Mouse (Mus musculus) stomach, embryonic 14.5 days (tissue): Measurements from ENCODE around the gene Krt39. TPM values are rescaled to one million over a fixed set of nuclear protein-coding genes. Genes with fewer than 3 reads are reported as not detected.

Source experiments
- ATAC-seq: fragments of 200-750 bp; cut with Nextera tagmentation; 2 replicates; pipeline ENCODE4 v1.8.0; 2017; ENCODE audit warnings: low read depth, moderate TSS enrichment; ENCODE audit not compliant: insufficient number of reproducible peaks, insufficient read depth, low FRiP score
- H3K27ac ChIP-seq: fragments of 300-500 bp; sonication (generic); 2 replicates; pipeline ENCODE4 v1.5.1; 2014; ENCODE audit warnings: mild to moderate bottlenecking, low read length, moderate library complexity, mixed read lengths
- H3K27me3 ChIP-seq: fragments of 300-500 bp; sonication (generic); 2 replicates; pipeline ENCODE4 v1.6.1; 2014; ENCODE audit warnings: low read length, control low read depth, mixed read lengths; ENCODE audit not compliant: control insufficient read depth, insufficient read depth
- H3K36me3 ChIP-seq: fragments of 300-500 bp; sonication (generic); 2 replicates; pipeline ENCODE4 v1.6.1; 2014; ENCODE audit warnings: mild to moderate bottlenecking, control low read depth, low read length, moderate library complexity, mixed read lengths; ENCODE audit not compliant: control insufficient read depth, insufficient read depth
- H3K4me1 ChIP-seq: fragments of 300-500 bp; sonication (generic); 2 replicates; pipeline ENCODE4 v1.6.1; 2014; ENCODE audit warnings: low read length, control low read depth, mixed read lengths; ENCODE audit not compliant: control insufficient read depth, insufficient read depth
- H3K4me2 ChIP-seq: fragments of 300-500 bp; sonication (generic); replicated peaks from 2 replicates; pipeline ENCODE4 v1.6.1; 2014; ENCODE audit warnings: low read depth, low read length, control low read depth
- H3K4me3 ChIP-seq: fragments of 300-500 bp; sonication (generic); 2 replicates; pipeline ENCODE4 v1.5.1; 2014; ENCODE audit warnings: low read depth, low read length, control low read depth
- H3K9ac ChIP-seq: fragments of 300-500 bp; sonication (generic); replicated peaks from 2 replicates; pipeline ENCODE4 v1.6.1; 2014; ENCODE audit warnings: low read depth, mild to moderate bottlenecking, control low read depth, low read length, moderate library complexity, mixed read lengths
- H3K9me3 ChIP-seq: fragments of 300-500 bp; sonication (generic); 2 replicates; pipeline ENCODE4 v1.6.1; 2016; ENCODE audit warnings: low read depth, low read length, control low read depth; ENCODE audit not compliant: control insufficient read depth
- WGBS: fragments of 180-500 bp; shearing (Covaris S2); extraction: QIAGEN DNeasy Blood & Tissue Kit; methylation state at CpG from one replicate; pipeline ENCODE4 v1.1.7; 2014; 5-methylcytosine and 5-hydroxymethylcytosine counted together
- polyA plus RNA-seq: library from polyadenylated mRNA; unstranded; fragments of >200 nt; fragmentation: Nextera tagmentation; extraction: Ambion mirVana; gene quantifications from 2 replicates; pipeline ENCODE4 v1.2.1, GENCODE M21; 2014

Krt39 gene
- polyA plus RNA-seq, 1 experiment from 2014 or later = not detected

DNA sequence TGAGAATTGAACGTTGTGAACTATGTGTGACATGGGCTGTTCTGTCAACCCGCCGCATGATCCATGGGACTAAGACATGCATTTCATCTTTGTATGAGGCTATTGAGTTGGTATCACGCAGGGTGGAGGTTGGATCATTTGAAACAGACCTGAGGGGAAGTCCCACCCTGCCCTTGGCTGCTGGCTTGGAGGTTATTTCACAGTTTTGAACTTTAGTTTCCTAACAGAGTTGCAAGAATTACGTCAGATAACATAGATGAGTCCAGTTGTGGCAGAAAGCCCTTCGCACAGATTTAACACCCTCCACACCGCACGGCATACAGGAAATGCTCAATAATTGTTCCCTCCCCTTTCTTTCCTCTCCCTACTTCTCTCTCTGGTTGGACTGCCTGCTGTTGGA lies 30.1 kb downstream of the Krt39 start:
- Histone ChIP-seq H3K36me3 (no peaks in the 10 kb centered on the region), H3K4me1 (0 out of 2 replicates have a peak, but pooled peaks cover 9% of the 10 kb centered on the region), H3K27me3 (no peaks in the 10 kb centered on the region), H3K4me3 (no peak overlapping the region), H3K9ac (no peak overlapping the region), H3K4me2 (no peak overlapping the region), H3K27ac (peak overlapping the region; percentile 15; the same call in 1 of the 2 replicates), H3K9me3 (no peaks in the 10 kb centered on the region)
- no peak for ATAC-seq
- WGBS = 72% methylated on average over 8 of the region's 8 CpGs

DNA sequence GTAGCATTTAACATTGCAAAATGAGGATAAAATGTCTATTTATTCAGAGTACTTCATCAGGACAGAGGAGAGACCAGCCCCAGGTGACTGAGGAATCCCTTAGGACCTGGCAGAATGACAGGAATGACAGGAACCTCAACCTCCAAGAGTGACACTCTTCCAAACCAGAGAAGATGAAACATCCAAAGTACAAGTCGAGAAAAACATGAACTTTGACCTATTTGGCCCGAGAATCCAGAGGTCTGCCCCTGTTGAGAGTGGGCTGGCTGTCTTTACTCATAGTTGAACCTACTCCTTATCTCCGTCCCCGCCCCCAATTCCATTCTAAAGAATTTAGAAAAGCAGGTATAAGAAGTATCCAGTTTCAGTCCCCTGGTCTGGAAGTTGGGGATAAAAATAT lies 30.5 kb downstream of the Krt39 start:
- no peak overlapping the region for H3K9ac ChIP-seq
- H3K4me1 ChIP-seq = 0 out of 2 replicates have a peak, but pooled peaks cover 9% of the 10 kb centered on the region
- no peaks in the 10 kb centered on the region for H3K36me3 ChIP-seq
- H3K4me3 ChIP-seq = no peak overlapping the region
- WGBS = 39% methylated on average over 4 of the region's 4 CpGs
- H3K9me3 ChIP-seq = no peaks in the 10 kb centered on the region
- H3K4me2 ChIP-seq = no peak overlapping the region
- no peak overlapping the region; the same call in 1 of the 2 replicates for H3K27ac ChIP-seq
- H3K27me3 ChIP-seq = no peaks in the 10 kb centered on the region
- no peak for ATAC-seq

DNA sequence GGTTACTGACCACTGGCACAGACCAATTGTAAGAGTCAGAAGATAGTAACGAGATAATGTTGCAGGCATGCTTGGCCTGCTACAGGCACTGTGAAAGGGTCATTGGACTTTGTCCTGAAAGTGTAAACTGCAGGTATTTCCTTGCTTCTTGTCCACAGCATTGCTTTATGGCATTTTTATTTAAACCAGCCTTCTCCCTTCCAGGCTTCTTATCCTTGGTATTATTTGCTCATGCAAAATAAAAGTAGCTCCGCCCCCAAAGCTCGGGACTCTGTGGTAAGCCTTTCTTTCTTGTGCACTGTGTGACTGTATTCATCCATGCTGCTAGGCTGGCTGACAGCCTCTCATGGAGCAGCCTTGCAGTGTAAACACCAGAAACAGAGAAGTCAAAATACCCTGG lies 31.9 kb downstream of the Krt39 start:
- Histone ChIP-seq H3K36me3 (no peaks in the 10 kb centered on the region), H3K9ac (no peak overlapping the region), H3K27ac (peak overlapping the region; percentile 87), H3K27me3 (no peaks in the 10 kb centered on the region), H3K4me1 (0 out of 2 replicates have a peak, but pooled peaks cover 9% of the 10 kb centered on the region), H3K4me3 (no peak overlapping the region), H3K4me2 (no peak overlapping the region), H3K9me3 (no peaks in the 10 kb centered on the region)
- ATAC-seq = peak; percentile 79
- 53% methylated on average over 3 of the region's 3 CpGs for WGBS

DNA sequence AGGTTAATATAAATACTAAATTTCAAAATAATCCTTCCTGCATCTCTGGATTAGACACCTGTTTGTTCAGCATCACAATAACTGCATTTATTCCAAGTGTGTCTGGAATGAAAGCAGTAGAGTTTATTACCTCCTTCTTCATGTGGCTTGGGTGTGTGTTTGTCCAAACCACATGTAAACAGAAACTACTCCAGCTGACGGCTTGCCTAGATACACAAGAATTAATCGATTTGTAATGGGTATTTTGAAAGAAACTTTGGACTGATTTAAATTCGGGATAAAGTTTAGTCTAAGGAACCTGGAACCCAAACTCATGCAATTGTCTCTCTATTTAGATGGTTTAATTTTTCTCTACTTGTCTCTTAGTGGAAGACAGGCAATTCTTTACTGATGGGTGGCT lies 46.2 kb downstream of the Krt39 start:
- H3K4me2 ChIP-seq = no peak overlapping the region
- no peaks in the 10 kb centered on the region for H3K27me3 ChIP-seq
- H3K9ac ChIP-seq = no peak overlapping the region
- 73% methylated on average over 3 of the region's 3 CpGs for WGBS
- H3K4me1 ChIP-seq = no peaks in the 10 kb centered on the region
- H3K9me3 ChIP-seq = no peaks in the 10 kb centered on the region
- ATAC-seq = no peak
- H3K36me3 ChIP-seq = no peaks in the 10 kb centered on the region
- H3K27ac ChIP-seq = no peak overlapping the region
- no peak overlapping the region for H3K4me3 ChIP-seq

DNA sequence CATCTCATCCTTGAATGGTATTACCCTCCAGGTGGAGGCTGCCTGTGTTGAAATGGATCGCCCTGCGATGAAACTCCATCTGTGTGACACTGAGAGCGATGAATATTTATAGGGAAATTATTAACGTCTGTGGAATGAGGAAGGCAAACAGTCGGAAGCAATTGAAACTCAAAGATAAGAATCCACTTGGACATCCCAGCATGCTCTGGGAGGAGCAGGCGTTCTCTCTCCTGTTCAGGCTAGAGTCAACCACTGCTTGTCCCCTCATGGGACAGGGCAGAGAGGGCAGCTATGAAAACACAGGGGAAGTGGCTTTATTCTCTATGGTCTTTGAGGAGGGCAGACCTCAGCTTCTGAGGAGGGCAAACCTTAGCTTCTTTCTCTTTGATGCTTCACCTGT lies 47.7 kb downstream of the Krt39 start:
- no peaks in the 10 kb centered on the region for H3K4me1 ChIP-seq
- 46% methylated on average over 6 of the region's 6 CpGs for WGBS
- H3K4me3 ChIP-seq = no peak overlapping the region
- ATAC-seq = no peak
- no peak overlapping the region for H3K4me2 ChIP-seq
- H3K36me3 ChIP-seq = no peaks in the 10 kb centered on the region
- no peak overlapping the region for H3K27ac ChIP-seq
- no peaks in the 10 kb centered on the region for H3K27me3 ChIP-seq
- no peaks in the 10 kb centered on the region for H3K9me3 ChIP-seq
- no peak overlapping the region for H3K9ac ChIP-seq

DNA sequence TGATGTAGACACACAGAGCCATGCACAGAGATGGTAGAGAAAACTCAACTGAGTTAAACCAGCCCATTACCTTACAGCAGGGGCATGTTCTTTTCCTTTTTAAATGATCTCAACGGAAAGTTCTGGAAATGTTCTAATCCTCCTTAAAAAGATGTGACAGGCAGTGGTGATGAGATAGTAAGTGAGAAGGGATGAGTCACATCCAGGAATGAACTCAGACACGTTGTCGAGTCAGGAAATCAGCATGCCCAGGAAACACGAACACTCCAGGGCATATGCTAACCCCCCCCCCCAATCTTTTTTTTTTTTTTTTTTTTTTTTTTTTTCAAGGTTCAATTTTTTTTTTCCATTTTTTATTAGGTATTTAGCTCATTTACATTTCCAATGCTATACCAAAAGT lies 48.7 kb downstream of the Krt39 start:
- no peaks in the 10 kb centered on the region for H3K9me3 ChIP-seq
- no peak overlapping the region for H3K9ac ChIP-seq
- ATAC-seq = no peak
- H3K4me3 ChIP-seq = no peak overlapping the region
- H3K27me3 ChIP-seq = no peaks in the 10 kb centered on the region
- no peak overlapping the region for H3K4me2 ChIP-seq
- WGBS = 79% methylated on average over 4 of the region's 4 CpGs
- no peaks in the 10 kb centered on the region for H3K4me1 ChIP-seq
- H3K27ac ChIP-seq = no peak overlapping the region
- H3K36me3 ChIP-seq = no peaks in the 10 kb centered on the region

DNA sequence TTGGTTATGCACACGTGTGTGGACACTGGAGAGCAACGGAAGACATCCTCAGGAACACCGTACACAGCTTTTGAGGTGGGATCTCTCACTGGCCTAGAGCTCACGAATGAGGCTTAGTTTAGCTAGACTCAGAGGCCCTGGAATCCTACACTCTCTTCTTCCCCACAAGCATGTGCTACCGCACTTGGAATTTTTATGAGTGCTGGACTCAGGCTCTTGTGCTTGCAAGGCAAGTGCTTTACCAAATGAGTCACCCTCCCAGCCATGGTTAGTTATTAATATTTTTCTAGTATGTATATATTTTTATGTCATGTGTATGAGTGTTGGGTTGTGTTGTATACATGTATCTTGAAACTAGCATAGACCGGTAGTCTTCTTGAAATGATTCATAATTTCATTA lies 49.2 kb downstream of the Krt39 start:
- Histone ChIP-seq H3K9ac (no peak overlapping the region), H3K4me2 (no peak overlapping the region), H3K9me3 (no peaks in the 10 kb centered on the region), H3K36me3 (no peaks in the 10 kb centered on the region), H3K4me1 (no peaks in the 10 kb centered on the region), H3K27ac (no peak overlapping the region), H3K27me3 (no peaks in the 10 kb centered on the region), H3K4me3 (no peak overlapping the region)
- ATAC-seq = no peak
- WGBS = 91% methylated on average over 6 of the region's 6 CpGs

DNA sequence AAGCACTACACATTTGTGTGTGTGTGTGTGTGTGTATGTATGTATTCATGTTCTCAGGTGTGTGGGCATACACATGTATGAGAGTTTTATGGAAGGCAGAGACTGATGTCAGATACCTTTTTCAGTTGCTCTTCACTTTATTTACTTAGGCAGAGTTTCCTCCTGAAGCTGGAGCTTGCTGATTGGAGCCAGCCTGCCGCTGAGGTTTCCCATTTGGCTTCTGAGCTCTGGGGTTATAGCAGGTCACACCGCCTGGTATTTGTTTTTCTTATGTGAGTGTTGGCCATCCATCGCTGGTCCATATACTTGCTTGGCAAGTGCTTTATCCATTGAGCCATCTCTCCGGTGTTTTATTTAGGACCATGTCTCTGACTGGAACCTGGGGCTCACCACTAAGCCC lies 51.9 kb downstream of the Krt39 start:
- WGBS = 27% methylated on average over 4 of the region's 4 CpGs
- H3K9me3 ChIP-seq = no peaks in the 10 kb centered on the region
- no peaks in the 10 kb centered on the region for H3K36me3 ChIP-seq
- H3K9ac ChIP-seq = no peak overlapping the region
- H3K4me3 ChIP-seq = no peak overlapping the region
- no peak overlapping the region for H3K27ac ChIP-seq
- no peaks in the 10 kb centered on the region for H3K27me3 ChIP-seq
- H3K4me2 ChIP-seq = no peak overlapping the region
- no peak for ATAC-seq
- 0 out of 2 replicates have a peak, but pooled peaks cover 5% of the 10 kb centered on the region for H3K4me1 ChIP-seq

DNA sequence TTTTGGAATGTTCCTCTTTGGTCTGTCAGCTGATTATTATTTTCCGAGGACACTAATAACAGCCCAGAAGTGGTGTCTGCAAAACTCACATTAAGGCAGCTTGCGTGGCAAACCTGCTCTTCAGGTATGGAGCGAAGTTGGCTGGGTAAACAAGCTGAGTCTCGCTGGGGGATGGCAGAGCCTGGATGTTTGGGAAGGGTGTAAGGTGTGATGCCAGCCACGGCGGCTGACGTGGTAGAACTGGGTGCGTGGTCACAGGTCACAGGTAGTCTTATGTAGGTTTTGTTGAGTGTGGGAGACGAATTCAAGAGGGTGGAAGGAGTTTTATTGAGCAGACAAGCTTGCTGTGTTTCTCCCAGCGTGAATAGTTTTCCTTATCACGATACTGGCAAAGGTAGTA lies 52.6 kb downstream of the Krt39 start:
- Histone ChIP-seq H3K27ac (peak overlapping the region; percentile 15; the same call in 1 of the 2 replicates), H3K27me3 (no peaks in the 10 kb centered on the region), H3K9me3 (no peaks in the 10 kb centered on the region), H3K4me2 (no peak overlapping the region), H3K4me1 (0 out of 2 replicates have a peak, but pooled peaks cover 5% of the 10 kb centered on the region), H3K4me3 (no peak overlapping the region), H3K36me3 (no peaks in the 10 kb centered on the region), H3K9ac (no peak overlapping the region)
- ATAC-seq = no peak
- 72% methylated on average over 11 of the region's 11 CpGs for WGBS
